Mouse (Mus musculus) B cell, adult 67 days (primary cell): ENCODE results near the gene Mylk4. TPM values are rescaled to one million over a fixed set of nuclear protein-coding genes. Genes with fewer than 3 reads are reported as not detected.

ENCODE experiments used
- total RNA-seq, 2 experiments: library from RNA; stranded (reverse); gene quantifications; 4 replicates each; pipeline ENCODE4 v1.2.4; 2023

The Mylk4 gene
- total RNA-seq, result not detected

DNA sequence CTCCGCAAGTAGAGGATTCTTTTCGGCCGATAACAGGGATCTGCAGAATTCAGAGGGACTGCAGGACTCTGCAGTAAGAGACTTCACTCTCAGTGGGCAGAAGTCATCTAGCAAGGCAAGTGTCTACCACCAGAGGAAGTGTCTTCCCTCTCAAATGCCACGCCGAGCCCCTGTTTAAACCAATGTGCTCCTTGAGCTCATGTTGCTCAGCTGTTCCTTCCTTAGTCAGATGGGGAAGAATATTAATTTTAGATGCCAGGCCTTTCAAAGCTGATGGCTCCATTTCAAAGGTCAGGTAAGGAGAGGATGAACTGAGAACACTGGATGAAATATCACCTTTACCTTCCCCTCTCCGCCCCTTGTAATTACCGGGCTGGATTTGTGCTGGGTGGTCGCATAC, at the start of gene Mylk4:
TSS of gene Mylk4 (minus strand) at position 139 of the 400 bp plus-strand sequence.

DNA sequence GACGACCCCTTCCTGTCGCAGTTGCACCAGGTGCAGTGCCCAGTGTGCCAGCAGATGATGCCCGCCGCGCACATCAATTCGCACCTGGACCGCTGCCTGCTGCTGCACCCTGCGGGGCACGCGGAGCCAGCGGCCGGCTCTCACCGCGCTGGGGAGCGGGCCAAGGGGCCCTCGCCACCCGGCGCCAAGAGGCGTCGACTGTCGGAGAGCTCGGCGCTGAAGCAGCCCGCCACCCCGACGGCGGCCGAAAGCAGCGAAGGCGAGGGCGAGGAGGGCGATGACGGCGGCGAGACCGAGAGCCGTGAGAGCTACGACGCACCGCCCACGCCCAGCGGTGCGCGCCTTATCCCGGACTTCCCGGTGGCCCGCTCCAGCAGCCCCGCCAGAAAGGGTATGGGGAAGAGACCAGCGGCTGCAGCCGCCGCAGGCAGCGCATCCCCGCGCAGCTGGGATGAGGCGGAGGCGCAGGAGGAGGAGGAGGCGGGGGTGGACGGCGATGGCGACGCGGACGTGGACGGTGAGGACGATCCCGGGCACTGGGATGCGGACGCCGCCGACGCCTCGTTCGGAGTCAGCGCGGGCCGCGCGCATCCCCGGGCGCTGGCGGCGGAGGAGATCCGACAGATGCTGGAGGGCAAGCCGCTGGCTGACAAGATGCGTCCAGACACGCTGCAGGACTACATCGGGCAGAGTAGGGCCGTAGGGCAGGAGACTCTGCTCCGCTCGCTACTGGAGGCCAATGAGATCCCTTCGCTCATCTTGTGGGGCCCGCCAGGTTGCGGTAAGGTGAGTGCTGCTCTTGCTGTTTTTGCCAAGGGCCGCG, 18.7 kb upstream of the Mylk4 start, which contains the start of gene D930007J09Rik:
TSS of gene D930007J09Rik (minus strand) at position 591 of the 823 bp plus-strand sequence.

DNA sequence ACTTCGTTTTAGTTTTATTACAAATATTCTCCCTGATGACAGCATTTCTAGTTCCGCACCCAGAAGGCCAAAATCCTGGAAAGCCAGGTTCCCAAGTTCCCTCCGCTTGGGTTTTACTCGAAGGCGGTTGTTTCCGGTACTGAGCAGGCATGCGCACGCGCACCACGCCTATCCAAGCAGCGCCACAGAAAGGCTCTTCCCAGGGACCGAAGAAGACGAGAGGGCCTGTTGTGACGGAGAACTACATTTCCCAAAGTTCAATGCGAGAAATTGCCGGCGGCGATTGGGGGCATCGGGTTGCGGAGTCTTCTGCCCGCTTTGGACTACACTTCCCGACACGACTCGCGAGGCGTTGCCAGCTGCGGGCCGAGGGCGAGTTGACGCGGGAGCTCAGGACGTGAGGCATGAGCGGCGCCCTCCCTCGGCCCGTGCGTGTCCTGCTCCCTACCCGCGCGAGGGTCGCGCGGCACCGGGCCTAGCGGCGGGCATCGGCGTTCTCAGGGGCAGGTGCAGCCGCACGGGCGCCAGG, 18.0 kb upstream of the Mylk4 start, which contains the start of gene Wrnip1:
TSS of gene Wrnip1 (plus strand) at position 346 of the 529 bp plus-strand sequence.

Other genes with a start within 250 kb of the Mylk4 start
- 10 to 100 TPM; 39.5 to 43.4 TPM for gene Wrnip1, start 18.1 kb upstream of the Mylk4 start, total RNA-seq
- not detected for gene D930007J09Rik, start 18.9 kb upstream of the Mylk4 start, total RNA-seq
- gene Serpinb1a, start 67.2 kb upstream of the Mylk4 start, total RNA-seq, result 100 to 1,000 TPM; 267 to 276 TPM
- gene Serpinb1c, start 114.3 kb upstream of the Mylk4 start, total RNA-seq, result not detected
- 10 to 100 TPM in 1 of 2 experiments, 1 to 10 TPM in 1; 7.7 to 10.1 TPM for gene Serpinb6b, start 181.3 kb upstream of the Mylk4 start, total RNA-seq
- 1 to 10 TPM; 2.5 to 3.4 TPM for gene Serpinb9, start 219.3 kb upstream of the Mylk4 start, total RNA-seq
- not detected for gene Serpinb9b, start 243.5 kb upstream of the Mylk4 start, total RNA-seq